Mouse (Mus musculus): Measurements from ENCODE around the gene Aspscr1. TPM values are rescaled to one million over a fixed set of nuclear protein-coding genes. Genes with fewer than 3 reads are reported as not detected.
A peak's percentile ranks its signal among the peaks of the same experiment; 100 is the strongest.
"Not testable (repeated sequence)": the region's sequence is repeated elsewhere in the genome, so short reads cannot be mapped to it uniquely, and the experiment has no call there.

Gene Aspscr1
- polyA plus RNA-seq, 1 experiment from 2014 or later, result 97.1 TPM

DNA sequence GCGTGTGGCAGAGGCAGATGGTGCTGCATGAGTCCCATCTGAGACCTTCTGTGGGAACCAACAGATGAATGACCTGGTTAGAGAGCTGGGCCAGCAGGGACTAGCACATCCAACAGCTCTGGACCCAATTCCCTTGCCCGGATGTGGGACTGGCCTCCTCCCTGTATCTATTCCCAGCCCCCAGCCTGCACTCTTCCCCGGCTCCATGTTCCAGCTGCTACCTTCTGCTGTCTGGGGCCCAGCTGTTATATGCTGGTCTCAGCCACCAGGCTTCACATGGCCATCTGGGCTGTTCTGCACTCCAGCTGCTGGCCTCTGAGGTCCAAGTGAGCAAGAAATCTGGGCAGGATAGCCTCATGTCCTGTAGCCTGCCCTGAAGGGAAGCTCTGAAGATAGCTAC lies 7.4 kb upstream of the Aspscr1 start:
- Histone ChIP-seq H3K27ac (ENCODE audit: low read depth, low read length) (no peak overlapping the region), H3K4me2 (no peak overlapping the region; the same call in 1 of the 2 replicates), H3K27me3 (replicated peaks; ENCODE audit: control insufficient read depth, insufficient read depth, low read length) (peaks cover 53% of the 10 kb centered on the region), H3K9ac (ENCODE audit: low read depth, low read length) (no peak overlapping the region), H3K4me1 (replicated peaks; ENCODE audit: control insufficient read depth, insufficient read depth, low read length) (peaks cover 10% of the 10 kb centered on the region), H3K36me3 (ENCODE audit: control insufficient read depth, insufficient read depth, low read length) (no peaks in the 10 kb centered on the region), H3K9me3 (ENCODE audit: control insufficient read depth, low read length) (no peaks in the 10 kb centered on the region), H3K4me3 (ENCODE audit: low read depth, low read length) (no peak overlapping the region)
- DNase-seq (ENCODE audit: low spot score) (no peak), ATAC-seq (replicated peaks; ENCODE audit: low FRiP score) (no peak)
- 77% methylated on average over 3 of the region's 3 CpGs for WGBS

DNA sequence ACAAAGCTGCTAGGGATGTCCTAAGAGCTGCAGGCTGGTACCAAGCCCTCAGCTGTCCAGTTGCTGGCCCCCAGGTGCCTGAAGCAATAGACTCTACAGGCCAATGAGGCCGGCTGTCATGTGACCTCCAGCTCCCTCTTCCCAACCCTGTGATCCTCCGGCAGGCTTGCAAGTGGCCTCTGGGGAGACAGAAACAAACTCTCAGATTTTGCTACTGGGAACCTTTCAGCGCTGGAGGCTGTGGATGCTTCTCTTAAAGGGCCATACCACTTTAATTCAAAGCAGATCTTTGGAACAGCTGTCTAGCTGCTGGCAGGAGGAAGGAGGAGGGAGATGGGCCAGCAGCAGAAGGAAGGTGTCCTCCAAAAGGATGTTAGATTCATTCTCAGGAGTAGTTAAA lies 6.2 kb upstream of the Aspscr1 start:
- Histone ChIP-seq H3K36me3 (ENCODE audit: control insufficient read depth, insufficient read depth, low read length) (no peaks in the 10 kb centered on the region), H3K9me3 (ENCODE audit: control insufficient read depth, low read length) (no peaks in the 10 kb centered on the region), H3K4me2 (no peak overlapping the region), H3K27ac (ENCODE audit: low read depth, low read length) (no peak overlapping the region), H3K9ac (ENCODE audit: low read depth, low read length) (no peak overlapping the region), H3K4me3 (ENCODE audit: low read depth, low read length) (no peak overlapping the region), H3K4me1 (replicated peaks; ENCODE audit: control insufficient read depth, insufficient read depth, low read length) (no peaks in the 10 kb centered on the region), H3K27me3 (replicated peaks; ENCODE audit: control insufficient read depth, insufficient read depth, low read length) (peaks cover 41% of the 10 kb centered on the region)
- DNase-seq (ENCODE audit: low spot score) (no peak), ATAC-seq (replicated peaks; ENCODE audit: low FRiP score) (no peak)
- WGBS, result 17% methylated on average over 3 of the region's 3 CpGs

DNA sequence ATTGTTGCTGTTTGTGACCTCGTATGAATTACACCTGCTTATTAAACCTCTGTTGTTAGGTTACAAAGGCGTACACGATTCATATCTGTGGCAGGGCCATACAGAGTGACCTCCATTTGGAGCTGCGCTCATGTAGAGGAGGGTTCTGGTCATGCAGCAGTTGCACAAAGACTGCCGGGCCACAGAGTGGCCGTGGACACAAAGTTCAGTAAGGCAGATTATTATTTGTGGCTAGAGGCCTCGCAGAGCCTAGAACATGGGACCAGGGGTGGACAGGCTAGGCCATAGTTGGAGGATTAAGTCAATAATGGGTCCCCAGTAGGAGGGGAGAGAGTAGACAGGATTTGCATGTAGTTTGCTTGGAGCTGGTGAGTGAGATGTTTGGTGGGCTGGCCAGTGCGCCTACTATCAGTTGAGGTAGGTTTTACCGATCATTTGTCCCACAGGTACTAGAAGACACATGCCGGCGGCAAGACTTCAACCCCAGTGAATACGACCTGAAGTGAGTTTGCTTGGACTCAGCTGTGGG lies 885 bp downstream of the Aspscr1 start:
- no peak; the same call in 1 of the 2 replicates for ATAC-seq (replicated peaks; ENCODE audit: low FRiP score)
- Histone ChIP-seq H3K36me3 (ENCODE audit: control insufficient read depth, insufficient read depth, low read length) (peaks cover 8% of the 10 kb centered on the region), H3K4me1 (replicated peaks; ENCODE audit: control insufficient read depth, insufficient read depth, low read length) (peaks cover 10% of the 10 kb centered on the region; the same call in 1 of the 2 replicates), H3K4me3 (ENCODE audit: low read depth, low read length) (peak overlapping the region; percentile 66), H3K27me3 (replicated peaks; ENCODE audit: control insufficient read depth, insufficient read depth, low read length) (no peaks in the 10 kb centered on the region), H3K9me3 (ENCODE audit: control insufficient read depth, low read length) (no peaks in the 10 kb centered on the region), H3K9ac (ENCODE audit: low read depth, low read length) (peak overlapping the region; percentile 68), H3K4me2 (peak overlapping the region; percentile 95), H3K27ac (ENCODE audit: low read depth, low read length) (peak overlapping the region; percentile 85)
- 38% methylated on average over 12 of the region's 12 CpGs for WGBS
- DNase-seq (ENCODE audit: low spot score), result no peak

DNA sequence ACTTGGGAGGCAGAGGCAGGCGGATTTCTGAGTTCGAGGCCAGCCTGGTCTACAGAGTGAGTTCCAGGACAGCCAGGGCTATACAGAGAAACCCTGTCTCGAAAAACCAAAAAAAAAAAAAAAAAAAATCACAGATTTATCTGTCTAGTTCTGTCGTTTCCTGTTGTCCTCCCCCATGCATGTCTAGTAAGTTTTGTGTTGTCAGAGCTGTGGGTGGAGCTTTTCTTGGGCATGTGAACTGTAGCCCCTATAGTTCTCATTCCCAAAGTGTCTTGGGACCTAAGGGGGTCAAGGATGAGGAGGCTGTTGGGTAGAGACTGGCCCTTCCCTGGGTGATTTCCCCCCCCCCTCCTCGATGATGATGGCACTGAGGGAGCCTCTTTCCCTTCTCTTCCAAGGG lies 3.1 kb downstream of the Aspscr1 start:
- H3K4me2 ChIP-seq; ATAC-seq (replicated peaks; ENCODE audit: low FRiP score): not testable (repeated sequence)
- 72% methylated on average over 5 of the region's 5 CpGs for WGBS

DNA sequence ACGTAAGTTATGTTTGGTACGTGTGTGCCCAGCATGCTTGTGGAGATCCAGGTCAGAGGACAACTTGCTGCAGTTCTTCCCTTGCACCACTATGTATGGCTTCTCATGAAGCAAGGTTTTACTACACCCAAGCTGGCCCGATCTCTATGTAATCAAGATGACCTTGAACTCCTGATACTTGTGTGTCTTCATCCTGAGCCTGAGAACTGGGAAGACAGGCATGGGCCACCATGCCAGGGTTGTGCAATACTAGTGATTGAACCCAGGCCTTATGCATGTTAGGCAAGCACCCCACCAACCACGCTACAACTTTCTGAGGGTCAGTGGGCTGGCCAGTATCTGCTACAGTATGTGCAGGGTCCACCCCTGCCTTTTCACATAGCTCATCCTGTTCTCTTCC lies 4.2 kb downstream of the Aspscr1 start:
- H3K9ac ChIP-seq (ENCODE audit: low read depth, low read length), result no peak overlapping the region
- H3K9me3 ChIP-seq (ENCODE audit: control insufficient read depth, low read length), result no peaks in the 10 kb centered on the region
- no peak for DNase-seq (ENCODE audit: low spot score)
- no peak overlapping the region for H3K27ac ChIP-seq (ENCODE audit: low read depth, low read length)
- H3K4me2 ChIP-seq, result no peak overlapping the region
- peaks cover 12% of the 10 kb centered on the region for H3K36me3 ChIP-seq (ENCODE audit: control insufficient read depth, insufficient read depth, low read length)
- 88% methylated on average over 4 of the region's 4 CpGs for WGBS
- peaks cover 10% of the 10 kb centered on the region; the same call in 1 of the 2 replicates for H3K4me1 ChIP-seq (replicated peaks; ENCODE audit: control insufficient read depth, insufficient read depth, low read length)
- ATAC-seq (replicated peaks; ENCODE audit: low FRiP score), result no peak
- no peaks in the 10 kb centered on the region for H3K27me3 ChIP-seq (replicated peaks; ENCODE audit: control insufficient read depth, insufficient read depth, low read length)
- no peak overlapping the region for H3K4me3 ChIP-seq (ENCODE audit: low read depth, low read length)

More for the DNA sequence above, 3.1 kb downstream of the Aspscr1 start:
- H3K9me3 ChIP-seq (ENCODE audit: control insufficient read depth, low read length); H3K4me3 ChIP-seq (ENCODE audit: low read depth, low read length); H3K27me3 ChIP-seq (replicated peaks; ENCODE audit: control insufficient read depth, insufficient read depth, low read length); H3K27ac ChIP-seq (ENCODE audit: low read depth, low read length); H3K4me1 ChIP-seq (replicated peaks; ENCODE audit: control insufficient read depth, insufficient read depth, low read length); H3K9ac ChIP-seq (ENCODE audit: low read depth, low read length); DNase-seq (ENCODE audit: low spot score); H3K36me3 ChIP-seq (ENCODE audit: control insufficient read depth, insufficient read depth, low read length): not testable (repeated sequence)

DNA sequence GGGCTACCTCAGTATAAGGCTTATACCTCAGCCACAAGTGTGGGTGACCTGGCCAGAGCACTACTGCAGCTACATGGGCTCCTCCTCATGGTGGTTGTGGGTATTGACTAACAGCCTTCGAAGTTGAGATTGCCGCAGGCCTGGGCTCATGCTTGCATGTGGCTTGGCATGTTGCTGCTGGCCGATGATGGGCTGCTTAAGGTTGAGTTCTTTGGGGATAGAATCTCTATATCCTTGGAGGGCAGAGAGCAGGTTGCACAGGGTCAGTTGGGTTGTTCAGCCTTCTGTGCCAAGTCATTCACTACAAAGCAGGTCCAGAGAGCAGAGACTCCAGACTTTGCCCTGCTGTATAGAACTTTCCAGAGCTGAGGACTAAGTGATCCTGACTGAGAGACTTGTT lies 7.1 kb downstream of the Aspscr1 start:
- DNase-seq (ENCODE audit: low spot score) (no peak), ATAC-seq (replicated peaks; ENCODE audit: low FRiP score) (no peak)
- peaks cover 12% of the 10 kb centered on the region for H3K36me3 ChIP-seq (ENCODE audit: control insufficient read depth, insufficient read depth, low read length)
- no peak overlapping the region for H3K9ac ChIP-seq (ENCODE audit: low read depth, low read length)
- H3K27ac ChIP-seq (ENCODE audit: low read depth, low read length), result no peak overlapping the region
- 85% methylated on average over 3 of the region's 3 CpGs for WGBS
- H3K4me3 ChIP-seq (ENCODE audit: low read depth, low read length), result no peak overlapping the region
- H3K4me1 ChIP-seq (replicated peaks; ENCODE audit: control insufficient read depth, insufficient read depth, low read length), result no peaks in the 10 kb centered on the region
- no peaks in the 10 kb centered on the region for H3K27me3 ChIP-seq (replicated peaks; ENCODE audit: control insufficient read depth, insufficient read depth, low read length)
- no peak overlapping the region for H3K4me2 ChIP-seq
- H3K9me3 ChIP-seq (ENCODE audit: control insufficient read depth, low read length), result no peaks in the 10 kb centered on the region

DNA sequence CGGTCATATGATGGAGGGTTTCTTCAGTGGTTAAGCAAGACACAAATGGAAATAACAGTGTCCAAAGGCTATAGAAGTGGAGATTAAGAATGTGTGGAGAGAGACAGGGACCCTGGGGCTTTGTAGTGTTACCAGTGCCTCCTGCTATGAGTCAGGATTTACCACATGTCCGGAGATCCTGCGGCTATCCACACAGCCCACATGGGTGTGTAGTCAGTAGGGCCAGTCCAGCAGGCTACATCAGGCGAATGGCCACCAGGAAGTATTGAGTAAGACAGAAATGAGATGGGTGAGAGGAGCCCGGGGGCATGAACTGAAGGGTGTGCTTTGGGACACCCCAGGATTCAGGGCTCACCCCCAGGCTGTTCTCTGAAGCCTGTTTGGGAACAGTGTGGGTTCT lies 9.9 kb downstream of the Aspscr1 start:
- Histone ChIP-seq H3K9me3 (ENCODE audit: control insufficient read depth, low read length) (no peaks in the 10 kb centered on the region), H3K9ac (ENCODE audit: low read depth, low read length) (no peak overlapping the region), H3K4me2 (no peak overlapping the region), H3K4me1 (replicated peaks; ENCODE audit: control insufficient read depth, insufficient read depth, low read length) (no peaks in the 10 kb centered on the region), H3K4me3 (ENCODE audit: low read depth, low read length) (no peak overlapping the region), H3K27ac (ENCODE audit: low read depth, low read length) (no peak overlapping the region), H3K36me3 (ENCODE audit: control insufficient read depth, insufficient read depth, low read length) (peaks cover 14% of the 10 kb centered on the region), H3K27me3 (replicated peaks; ENCODE audit: control insufficient read depth, insufficient read depth, low read length) (no peaks in the 10 kb centered on the region)
- DNase-seq (ENCODE audit: low spot score) (no peak), ATAC-seq (replicated peaks; ENCODE audit: low FRiP score) (no peak)
- 89% methylated on average over 5 of the region's 5 CpGs for WGBS

DNA sequence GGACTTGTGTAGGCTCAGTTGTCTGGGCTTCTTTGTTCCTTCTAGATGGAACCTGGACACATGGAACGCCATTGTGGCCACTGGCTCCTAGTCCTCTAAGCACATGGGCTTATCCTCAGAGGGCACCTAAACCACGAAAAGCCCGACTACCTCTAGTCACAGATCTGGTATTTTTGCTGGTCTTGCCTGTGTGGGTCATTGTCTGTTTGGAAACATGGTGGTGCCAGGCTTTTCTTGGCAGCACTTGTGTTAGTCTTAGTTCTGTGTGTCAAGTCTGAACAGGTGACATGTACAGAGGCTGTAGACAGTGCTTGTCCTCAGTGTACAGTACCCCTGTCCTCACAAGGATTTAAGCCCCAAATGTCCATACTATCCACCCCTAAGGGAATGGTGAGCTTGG lies 10.8 kb downstream of the Aspscr1 start:
- Histone ChIP-seq H3K9ac (ENCODE audit: low read depth, low read length) (no peak overlapping the region), H3K4me1 (replicated peaks; ENCODE audit: control insufficient read depth, insufficient read depth, low read length) (no peaks in the 10 kb centered on the region), H3K27me3 (replicated peaks; ENCODE audit: control insufficient read depth, insufficient read depth, low read length) (no peaks in the 10 kb centered on the region), H3K4me2 (no peak overlapping the region), H3K4me3 (ENCODE audit: low read depth, low read length) (no peak overlapping the region), H3K36me3 (ENCODE audit: control insufficient read depth, insufficient read depth, low read length) (peaks cover 10% of the 10 kb centered on the region), H3K9me3 (ENCODE audit: control insufficient read depth, low read length) (no peaks in the 10 kb centered on the region), H3K27ac (ENCODE audit: low read depth, low read length) (no peak overlapping the region)
- ATAC-seq (replicated peaks; ENCODE audit: low FRiP score), result no peak
- no peak for DNase-seq (ENCODE audit: low spot score)
- 77% methylated on average over 3 of the region's 3 CpGs for WGBS

DNA sequence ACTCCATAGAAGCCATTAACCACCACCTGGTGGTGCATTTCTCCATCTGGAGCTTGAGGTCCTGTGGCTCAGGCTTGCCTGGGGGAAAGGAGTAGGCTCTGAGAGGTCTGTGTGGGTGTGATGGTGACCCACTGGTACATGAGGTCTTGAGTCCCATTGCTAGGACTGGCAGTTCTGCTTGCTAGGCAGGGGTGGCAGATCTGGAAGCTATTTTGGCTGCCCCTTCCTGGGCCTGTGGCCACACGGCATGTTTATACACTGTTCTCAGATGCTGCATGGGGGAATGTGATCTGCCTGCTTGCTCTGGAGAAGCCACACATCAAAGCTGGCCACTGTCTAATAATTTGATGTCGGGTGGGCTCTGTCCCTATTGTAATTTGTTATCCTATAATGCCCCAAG lies 11.3 kb downstream of the Aspscr1 start:
- ATAC-seq (replicated peaks; ENCODE audit: low FRiP score) (no peak), DNase-seq (ENCODE audit: low spot score) (no peak)
- WGBS, result 86% methylated on average over 2 of the region's 2 CpGs
- Histone ChIP-seq H3K9me3 (ENCODE audit: control insufficient read depth, low read length) (no peaks in the 10 kb centered on the region), H3K36me3 (ENCODE audit: control insufficient read depth, insufficient read depth, low read length) (peaks cover 12% of the 10 kb centered on the region), H3K9ac (ENCODE audit: low read depth, low read length) (no peak overlapping the region), H3K4me3 (ENCODE audit: low read depth, low read length) (no peak overlapping the region), H3K27ac (ENCODE audit: low read depth, low read length) (no peak overlapping the region), H3K4me2 (no peak overlapping the region), H3K27me3 (replicated peaks; ENCODE audit: control insufficient read depth, insufficient read depth, low read length) (no peaks in the 10 kb centered on the region), H3K4me1 (replicated peaks; ENCODE audit: control insufficient read depth, insufficient read depth, low read length) (no peaks in the 10 kb centered on the region)

Measured in liver, embryonic 11.5 days (tissue).